Mouse (Mus musculus): ENCODE measurements around the gene Vav1.
A peak's percentile ranks its signal among the peaks of the same experiment; 100 is the strongest.

GRCm38 (mm10) chr17:57347781-57348180 is 68.9 kb downstream of the Vav1 start:
- TF ChIP-seq GABPA (IDR thresholded peaks at IDR 0.05; ENCODE audit: low read depth, low read length) (no peak), GATA1 (IDR thresholded peaks at IDR 0.05; ENCODE audit: low read depth, low read length) (no peak; the same call in 1 of the 2 replicates), HCFC1 (IDR thresholded peaks at IDR 0.05; ENCODE audit: low read depth, low read length) (no peak), EP300 (IDR thresholded peaks at IDR 0.05; ENCODE audit: low read depth in 1 of 2, low read length in 2 of 2) (peak in 1 of 2 experiments; percentile 8; a peak in 1 of 4 replicates), USF1 (IDR thresholded peaks at IDR 0.05; ENCODE audit: low read depth, low read length) (no peak), POLR2A (IDR thresholded peaks at IDR 0.05; ENCODE audit: control insufficient read depth in 1 of 2, insufficient read depth in 1 of 2, low read depth in 1 of 2, low read length in 2 of 2, poor library complexity in 1 of 2) (no peak), CTCF (IDR thresholded peaks at IDR 0.05 in 2 of 3, conservative IDR thresholded peaks at IDR 0.05 in 1 of 3; ENCODE audit: control insufficient read depth in 1 of 3, insufficient read depth in 1 of 3, low read depth in 2 of 3, low read length in 3 of 3, poor library complexity in 1 of 3, severe bottlenecking in 1 of 3) (no peak), BHLHE40 (IDR thresholded peaks at IDR 0.05; ENCODE audit: borderline replicate concordance, low read depth, low read length) (no peak)

Data from MEL (cell line).